Mouse (Mus musculus) neural tube, embryonic 14.5 days (tissue): Measurements from ENCODE around the gene Trp73. TPM values are rescaled to one million over a fixed set of nuclear protein-coding genes. Genes with fewer than 3 reads are reported as not detected.

ENCODE experiments used
- ATAC-seq: fragments of 200-750 bp; cut with Nextera tagmentation; 2 replicates; pipeline ENCODE4 v1.8.0; 2017; ENCODE audit warnings: low read depth, mild to moderate bottlenecking, moderate TSS enrichment, moderate library complexity
- H3K27ac ChIP-seq: fragments of 300-500 bp; sonication (generic); 2 replicates; pipeline ENCODE4 v1.5.1; 2014; ENCODE audit warnings: low read depth, mild to moderate bottlenecking, control low read depth, low read length, moderate library complexity, mixed read lengths
- H3K27me3 ChIP-seq: fragments of 300-500 bp; sonication (generic); 2 replicates; pipeline ENCODE4 v1.6.1; 2014; ENCODE audit warnings: low read length; ENCODE audit not compliant: control insufficient read depth, insufficient read depth
- H3K36me3 ChIP-seq: fragments of 300-500 bp; sonication (generic); 2 replicates; pipeline ENCODE4 v1.6.1; 2014; ENCODE audit warnings: low read length, mixed read lengths; ENCODE audit not compliant: control insufficient read depth, insufficient read depth
- H3K4me1 ChIP-seq: fragments of 300-500 bp; sonication (generic); 2 replicates; pipeline ENCODE4 v1.6.1; 2014; ENCODE audit warnings: low read length; ENCODE audit not compliant: control insufficient read depth, insufficient read depth
- H3K4me2 ChIP-seq: fragments of 300-500 bp; sonication (generic); 2 replicates; pipeline ENCODE4 v1.6.1; 2014; ENCODE audit warnings: mild to moderate bottlenecking, low read depth, low read length, control low read depth
- H3K4me3 ChIP-seq: fragments of 300-500 bp; sonication (generic); 2 replicates; pipeline ENCODE4 v1.5.1; 2014; ENCODE audit warnings: low read depth, low read length, control low read depth, mixed read lengths
- H3K9ac ChIP-seq: fragments of 300-500 bp; sonication (generic); replicated peaks from 2 replicates; pipeline ENCODE4 v1.6.1; 2014; ENCODE audit warnings: low read depth, mild to moderate bottlenecking, control low read depth, low read length, mixed read lengths
- H3K9me3 ChIP-seq: fragments of 300-500 bp; sonication (generic); 2 replicates; pipeline ENCODE4 v1.6.1; 2016; ENCODE audit warnings: low read length; ENCODE audit not compliant: control insufficient read depth
- WGBS: fragments of 180-500 bp; shearing (Covaris S2); extraction: QIAGEN DNeasy Blood & Tissue Kit; methylation state at CpG from one replicate; pipeline ENCODE4 v1.1.7; 2014; 5-methylcytosine and 5-hydroxymethylcytosine counted together
- polyA plus RNA-seq: library from polyadenylated mRNA; unstranded; fragments of >200 nt; fragmentation: Nextera tagmentation; extraction: Ambion mirVana; gene quantifications from 2 replicates; pipeline ENCODE4 v1.2.1, GENCODE M21; 2014

Gene Trp73
- polyA plus RNA-seq, 1 experiment from 2014 or later = not detected

DNA sequence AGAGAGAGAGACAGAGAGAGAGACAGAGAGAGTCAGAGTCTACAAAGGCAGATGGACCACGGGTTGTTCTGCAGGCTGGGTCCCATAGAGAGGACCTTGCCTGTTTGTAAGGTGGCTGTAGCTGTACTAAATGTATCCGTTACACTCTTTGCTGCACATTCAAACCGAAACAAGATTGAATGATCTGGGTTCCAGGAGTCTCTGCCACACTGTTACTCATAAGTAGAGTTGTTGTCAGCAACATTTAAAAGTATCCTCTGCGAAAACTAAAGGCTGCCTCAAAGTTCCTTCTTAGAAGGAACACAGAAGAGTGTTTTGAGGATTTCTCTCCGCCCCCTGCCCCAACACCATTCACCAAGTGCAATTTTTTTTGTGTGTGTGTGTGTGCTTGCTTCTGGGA is 2.9 kb downstream of the Trp73 start:
- Histone ChIP-seq H3K4me2 (no peak overlapping the region), H3K9me3 (no peaks in the 10 kb centered on the region), H3K36me3 (no peaks in the 10 kb centered on the region), H3K4me3 (no peak overlapping the region), H3K27ac (no peak overlapping the region), H3K4me1 (peaks cover 14% of the 10 kb centered on the region), H3K27me3 (peaks cover 32% of the 10 kb centered on the region), H3K9ac (no peak overlapping the region)
- 75% methylated on average over 5 of the region's 5 CpGs for WGBS
- no peak for ATAC-seq

DNA sequence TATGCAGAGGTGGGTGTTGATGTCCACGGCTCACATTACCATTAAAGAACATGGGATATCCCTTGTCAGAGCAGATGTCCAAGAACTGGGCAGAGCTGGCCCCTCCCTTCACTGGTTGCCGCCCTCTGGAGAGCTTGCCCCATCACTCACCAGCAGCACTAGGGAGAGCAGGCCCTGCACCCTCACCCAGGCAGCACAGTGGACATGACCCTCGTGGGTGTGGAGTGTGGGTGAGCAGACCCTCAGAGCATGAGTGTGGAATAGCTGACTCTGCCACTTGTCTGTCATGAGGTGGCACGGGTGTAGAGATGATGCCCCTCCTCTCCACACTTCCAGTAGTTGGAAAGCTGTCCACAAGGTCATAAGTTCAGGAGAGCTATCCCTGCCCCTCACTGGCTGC is 5.2 kb downstream of the Trp73 start:
- Histone ChIP-seq H3K9me3 (no peaks in the 10 kb centered on the region), H3K4me2 (no peak overlapping the region), H3K27ac (no peak overlapping the region), H3K27me3 (peaks cover 20% of the 10 kb centered on the region), H3K36me3 (no peaks in the 10 kb centered on the region), H3K9ac (no peak overlapping the region), H3K4me3 (no peak overlapping the region), H3K4me1 (peaks cover 4% of the 10 kb centered on the region)
- no peak for ATAC-seq
- 74% methylated on average over 4 of the region's 4 CpGs for WGBS

DNA sequence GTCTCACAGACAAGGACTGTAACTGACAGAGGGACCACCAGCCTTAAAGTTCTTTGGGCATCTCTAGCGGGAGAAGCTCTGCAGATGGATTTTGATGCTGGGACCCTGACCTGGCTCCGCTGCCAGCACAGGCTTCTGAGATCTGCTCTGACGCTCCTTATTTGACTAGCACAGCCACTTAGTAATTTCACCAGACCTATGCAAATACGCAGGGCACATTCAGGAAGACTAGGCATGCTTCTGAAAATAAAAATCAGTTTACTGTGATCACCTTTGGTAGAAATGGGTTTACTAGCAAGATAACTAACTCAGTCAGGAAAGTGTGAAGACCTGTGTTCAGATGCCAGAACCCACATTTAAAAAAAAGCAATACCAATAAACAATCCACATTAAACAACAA is 8.1 kb downstream of the Trp73 start:
- ATAC-seq = no peak
- WGBS = 78% methylated on average over 4 of the region's 4 CpGs
- Histone ChIP-seq H3K9me3 (no peaks in the 10 kb centered on the region), H3K9ac (no peak overlapping the region), H3K4me3 (no peak overlapping the region), H3K4me1 (no peaks in the 10 kb centered on the region), H3K27me3 (no peaks in the 10 kb centered on the region), H3K36me3 (no peaks in the 10 kb centered on the region), H3K27ac (no peak overlapping the region), H3K4me2 (no peak overlapping the region)

DNA sequence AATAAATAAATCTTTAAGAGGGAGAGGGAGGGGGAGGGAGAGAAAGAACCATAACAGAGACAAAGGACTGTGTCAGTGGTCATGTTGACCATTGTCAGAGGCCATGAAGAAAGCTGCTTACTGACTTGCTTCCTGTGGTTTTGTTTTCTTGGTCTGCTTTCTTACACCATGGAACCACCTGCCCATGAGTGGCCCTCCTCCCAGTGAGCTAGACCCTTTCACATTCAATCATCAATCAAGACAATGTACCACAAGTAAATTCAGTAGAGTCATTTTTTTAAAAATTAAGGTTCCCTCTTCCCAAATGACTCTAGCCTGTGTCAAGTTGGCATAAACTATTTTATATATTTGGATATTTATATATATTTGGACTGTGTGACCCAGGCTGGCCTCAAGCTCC is 10.1 kb downstream of the Trp73 start:
- Histone ChIP-seq H3K4me2 (no peak overlapping the region), H3K27me3 (no peaks in the 10 kb centered on the region), H3K36me3 (no peaks in the 10 kb centered on the region), H3K9me3 (no peaks in the 10 kb centered on the region), H3K27ac (no peak overlapping the region), H3K4me1 (no peaks in the 10 kb centered on the region), H3K9ac (no peak overlapping the region), H3K4me3 (no peak overlapping the region)
- ATAC-seq = no peak

DNA sequence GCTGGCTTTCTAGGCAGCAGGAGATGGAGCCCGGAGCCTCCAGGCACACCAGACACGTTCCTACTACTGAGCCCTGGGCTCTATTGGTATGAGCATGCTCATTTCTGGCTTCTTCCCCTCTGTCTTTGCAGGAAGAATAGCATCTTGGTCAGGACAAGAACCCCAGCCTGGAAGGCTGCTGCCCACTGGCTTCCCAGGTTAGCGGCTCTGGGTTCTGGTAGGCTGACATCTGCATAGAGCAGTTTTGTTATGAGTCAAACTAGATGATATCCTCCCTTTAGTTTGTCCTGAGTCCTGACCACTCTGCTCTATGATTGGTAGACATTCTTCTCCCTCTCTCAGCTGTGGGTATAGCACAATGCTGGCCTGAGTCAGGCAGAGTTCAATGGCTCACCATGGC is 12.7 kb downstream of the Trp73 start:
- H3K27me3 ChIP-seq = no peaks in the 10 kb centered on the region
- no peaks in the 10 kb centered on the region for H3K4me1 ChIP-seq
- 75% methylated on average over 3 of the region's 3 CpGs for WGBS
- H3K4me3 ChIP-seq = no peak overlapping the region
- no peaks in the 10 kb centered on the region for H3K9me3 ChIP-seq
- ATAC-seq = no peak
- no peak overlapping the region for H3K9ac ChIP-seq
- H3K36me3 ChIP-seq = no peaks in the 10 kb centered on the region
- H3K27ac ChIP-seq = no peak overlapping the region
- H3K4me2 ChIP-seq = no peak overlapping the region

DNA sequence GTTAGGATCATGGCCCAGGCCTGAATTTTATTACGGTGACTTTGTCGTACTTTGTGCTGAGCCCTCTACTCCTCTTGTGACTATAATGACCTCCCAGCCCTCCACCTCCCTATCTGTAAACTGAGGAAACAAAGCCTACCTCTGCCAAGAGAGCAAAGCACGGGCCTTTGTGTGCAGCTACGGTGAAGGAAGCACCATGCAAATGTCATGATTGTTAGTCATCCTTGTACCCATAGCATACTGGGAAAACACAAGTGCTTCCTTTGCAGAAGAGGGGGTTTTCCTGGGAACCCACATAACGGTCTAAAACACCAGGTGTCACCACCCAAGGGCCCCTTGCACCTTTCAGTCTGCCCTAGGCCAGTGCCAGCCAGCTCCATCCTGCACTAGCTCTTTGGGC is 14.8 kb downstream of the Trp73 start:
- H3K4me1 ChIP-seq = no peaks in the 10 kb centered on the region
- H3K4me2 ChIP-seq = no peak overlapping the region
- no peaks in the 10 kb centered on the region for H3K27me3 ChIP-seq
- 63% methylated on average over 5 of the region's 5 CpGs for WGBS
- no peak for ATAC-seq
- H3K27ac ChIP-seq = no peak overlapping the region
- no peaks in the 10 kb centered on the region for H3K9me3 ChIP-seq
- H3K36me3 ChIP-seq = no peaks in the 10 kb centered on the region
- H3K4me3 ChIP-seq = no peak overlapping the region
- H3K9ac ChIP-seq = no peak overlapping the region

DNA sequence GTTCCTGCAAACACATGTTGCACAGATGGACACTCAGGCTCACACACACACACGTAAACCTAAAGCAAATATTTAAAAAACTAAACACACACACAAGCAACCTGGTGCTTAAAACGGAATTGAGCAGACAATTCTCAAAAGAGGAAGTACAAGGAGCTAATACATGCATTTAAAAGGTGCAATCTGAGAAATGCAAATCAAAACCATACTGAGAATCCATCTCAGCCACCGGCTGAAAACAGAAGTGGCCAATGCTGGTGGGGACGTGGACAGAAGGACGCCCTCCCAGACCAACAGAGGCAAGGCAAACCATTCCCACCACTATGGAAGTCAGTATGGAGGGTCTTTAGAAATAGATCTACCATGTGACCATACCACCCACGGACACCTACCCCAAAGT is 16.5 kb downstream of the Trp73 start:
- Histone ChIP-seq H3K4me1 (no peaks in the 10 kb centered on the region), H3K9me3 (no peaks in the 10 kb centered on the region), H3K36me3 (no peaks in the 10 kb centered on the region), H3K27ac (no peak overlapping the region), H3K9ac (no peak overlapping the region), H3K4me3 (no peak overlapping the region), H3K27me3 (no peaks in the 10 kb centered on the region), H3K4me2 (no peak overlapping the region)
- WGBS = 79% methylated on average over 6 of the region's 6 CpGs
- ATAC-seq = no peak

DNA sequence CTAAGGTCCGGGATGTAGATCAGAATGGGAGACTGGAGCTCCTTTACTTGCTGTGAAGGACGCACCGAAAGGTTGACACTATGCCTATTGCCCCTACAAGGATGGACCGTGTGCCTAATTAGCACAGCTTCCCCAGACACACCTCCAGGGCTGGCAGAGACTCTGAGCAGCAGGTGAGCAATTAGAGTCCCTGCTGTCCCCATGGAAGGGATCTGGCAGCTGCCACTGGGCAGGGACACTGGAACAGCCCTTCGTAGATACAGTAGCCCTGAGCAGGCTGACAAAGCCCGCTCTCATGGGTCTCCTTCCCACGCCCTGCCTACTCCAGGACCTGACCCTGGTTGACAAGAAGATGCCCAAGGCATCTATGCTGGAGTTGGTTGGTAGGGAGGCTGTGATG is 17.6 kb downstream of the Trp73 start:
- 73% methylated on average over 7 of the region's 7 CpGs for WGBS
- Histone ChIP-seq H3K4me3 (no peak overlapping the region), H3K27me3 (no peaks in the 10 kb centered on the region), H3K9ac (no peak overlapping the region), H3K9me3 (no peaks in the 10 kb centered on the region), H3K4me1 (no peaks in the 10 kb centered on the region), H3K4me2 (no peak overlapping the region), H3K27ac (no peak overlapping the region), H3K36me3 (no peaks in the 10 kb centered on the region)
- ATAC-seq = no peak

DNA sequence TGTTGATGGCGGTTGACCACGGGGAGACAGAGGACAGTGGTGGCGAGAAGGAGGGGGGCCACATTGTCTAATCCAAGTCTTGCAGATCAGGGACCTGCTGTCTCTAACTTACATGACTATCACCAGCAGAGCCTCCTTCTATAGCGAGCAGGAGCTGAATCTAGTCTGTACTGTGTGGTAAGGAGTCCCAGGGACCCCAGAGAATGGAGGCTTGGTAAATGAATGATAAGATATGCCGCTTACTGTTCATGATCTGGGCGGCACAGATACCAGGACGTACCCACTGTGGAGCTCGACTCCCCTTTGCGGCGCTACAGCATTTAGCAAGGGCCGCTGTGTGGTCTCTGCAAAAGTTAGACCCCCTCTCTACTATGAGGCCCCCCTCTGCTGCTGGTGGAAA is 18.2 kb downstream of the Trp73 start:
- Histone ChIP-seq H3K4me3 (no peak overlapping the region), H3K9me3 (no peaks in the 10 kb centered on the region), H3K4me2 (no peak overlapping the region), H3K27ac (no peak overlapping the region), H3K9ac (no peak overlapping the region), H3K27me3 (no peaks in the 10 kb centered on the region), H3K36me3 (no peaks in the 10 kb centered on the region), H3K4me1 (no peaks in the 10 kb centered on the region)
- WGBS = 78% methylated on average over 11 of the region's 11 CpGs
- no peak for ATAC-seq

DNA sequence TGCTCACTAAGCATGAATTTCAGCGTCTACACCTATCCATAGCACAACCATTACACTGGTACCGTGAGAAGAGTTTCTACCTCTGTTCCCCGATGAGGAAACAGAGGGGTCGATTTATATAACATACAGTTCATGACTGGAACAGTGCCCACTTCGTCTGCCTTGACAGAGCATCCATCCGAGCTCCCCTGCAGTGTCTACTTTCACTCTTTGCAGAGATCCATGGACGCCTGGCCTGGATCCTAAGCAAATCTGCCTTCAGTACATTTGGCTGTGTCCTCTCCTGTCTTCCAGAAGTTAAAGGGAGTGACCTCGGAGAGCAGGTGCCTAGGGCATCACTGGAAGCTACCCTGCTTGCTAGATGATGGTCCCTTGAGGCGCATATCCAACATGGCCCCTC is 20.8 kb downstream of the Trp73 start:
- no peak overlapping the region for H3K27ac ChIP-seq
- H3K27me3 ChIP-seq = no peaks in the 10 kb centered on the region
- H3K36me3 ChIP-seq = no peaks in the 10 kb centered on the region
- H3K4me2 ChIP-seq = no peak overlapping the region
- no peaks in the 10 kb centered on the region for H3K9me3 ChIP-seq
- H3K9ac ChIP-seq = no peak overlapping the region
- 83% methylated on average over 9 of the region's 9 CpGs for WGBS
- H3K4me1 ChIP-seq = no peaks in the 10 kb centered on the region
- H3K4me3 ChIP-seq = no peak overlapping the region
- ATAC-seq = no peak
